Mouse (Mus musculus) left cerebral cortex, adult 18-20 months (tissue): ENCODE data around the gene Fes. TPM values are rescaled to one million over a fixed set of nuclear protein-coding genes. Genes with fewer than 3 reads are reported as not detected.
A peak's percentile ranks its signal among the peaks of the same experiment; 100 is the strongest.

Source experiments
- DNase-seq, 2 experiments: peaks; one replicate each; pipeline ENCODE4 v3.0.0; 2021 to 2022; ENCODE audit warnings: low spot score in 2 of 2, mixed read lengths in 1 of 2
- total RNA-seq, 2 experiments: library from RNA; stranded (reverse); gene quantifications; 2 replicates each; pipeline ENCODE4 v1.2.3; 2021

The Fes gene
- total RNA-seq, 2 experiments from 2014 or later, result 4.5 to 5.8 TPM

- DNase-seq, result no peak
Observed at GRCm38 (mm10) chr7:80347670-80348586, 39.8 kb downstream of the Fes start.

- DNase-seq, result no peak
Observed at GRCm38 (mm10) chr7:80346830-80347229, 40.9 kb downstream of the Fes start.

- no peak for DNase-seq
Observed at GRCm38 (mm10) chr7:80346173-80346572, 41.6 kb downstream of the Fes start.

GRCm38 (mm10) chr7:80343270-80344018 is 44.3 kb downstream of the Fes start:
- no peak for DNase-seq

GRCm38 (mm10) chr7:80342858-80343257 is 44.9 kb downstream of the Fes start, which contains the start of gene Hddc3:
Gene Hddc3, plus strand, starts transcription at chr7:80343104.
- DNase-seq, result peak; percentile 96 to 98

GRCm38 (mm10) chr7:80341793-80342192 is 46.0 kb downstream of the Fes start:
- DNase-seq, result no peak

- peak; percentile 63 for DNase-seq
Observed at GRCm38 (mm10) chr7:80340793-80341192, 47.0 kb downstream of the Fes start, which contains the start of gene Unc45a. Gene Unc45a, minus strand, starts transcription at chr7:80341005.

GRCm38 (mm10) chr7:80339793-80340628 is 47.7 kb downstream of the Fes start:
- peak; percentile 98 to 99 for DNase-seq

GRCm38 (mm10) chr7:80339371-80339770 is 48.4 kb downstream of the Fes start:
- DNase-seq, result no peak

GRCm38 (mm10) chr7:80336932-80337331 is 50.8 kb downstream of the Fes start:
- DNase-seq, result no peak

- no peak for DNase-seq
Observed at GRCm38 (mm10) chr7:80334848-80335247, 52.9 kb downstream of the Fes start.

GRCm38 (mm10) chr7:80331433-80331832 is 56.3 kb downstream of the Fes start:
- no peak for DNase-seq

GRCm38 (mm10) chr7:80330278-80330677 is 57.5 kb downstream of the Fes start:
- no peak for DNase-seq

Other genes starting within 250 kb of the Fes start
- 10 to 100 TPM; 17.7 to 18.0 TPM for gene Sema4b, start 201.1 kb downstream of the Fes start, total RNA-seq
- 10 to 100 TPM; 20.4 to 24.3 TPM for gene Cib1, start 155.1 kb downstream of the Fes start, total RNA-seq
- 1 to 10 TPM; 5.3 to 6.4 TPM for gene Gdpgp1, start 155.1 kb downstream of the Fes start, total RNA-seq
- 1 to 10 TPM; 1.9 to 3.0 TPM for gene Ttll13, start 141.6 kb downstream of the Fes start, total RNA-seq
- 10 to 100 TPM; 41.8 to 47.0 TPM for gene Ngrn, start 126.7 kb downstream of the Fes start, total RNA-seq
- 10 to 100 TPM; 18.8 to 21.6 TPM for gene Vps33b, start 118.3 kb downstream of the Fes start, total RNA-seq
- under 1 TPM; 0.75 to 0.93 TPM for gene Prc1, start 93.5 kb downstream of the Fes start, total RNA-seq
- 10 to 100 TPM; 13.1 to 14.5 TPM for gene Rccd1, start 63.5 kb downstream of the Fes start, total RNA-seq
- gene Unc45a, start 46.9 kb downstream of the Fes start, total RNA-seq, result 10 to 100 TPM; 38.0 to 40.4 TPM
- 10 to 100 TPM; 49.7 to 54.5 TPM for gene Hddc3, start 44.8 kb downstream of the Fes start, total RNA-seq
- 100 to 1,000 TPM; 147 to 153 TPM for gene Man2a2, start 16.6 kb downstream of the Fes start, total RNA-seq
- gene Furin, start 17.5 kb upstream of the Fes start, total RNA-seq, result 10 to 100 TPM; 37.1 to 39.9 TPM
- gene Blm, start 147.2 kb upstream of the Fes start, total RNA-seq, result 1 to 10 TPM; 4.4 to 4.6 TPM